Mouse (Mus musculus) liver, embryonic 13.5 days (tissue): ENCODE measurements around the gene Gm49510. TPM values are rescaled to one million over a fixed set of nuclear protein-coding genes. Genes with fewer than 3 reads are reported as not detected.

ENCODE experiments used
- ATAC-seq: fragments of 200-750 bp; cut with Nextera tagmentation; 2 replicates; pipeline ENCODE4 v1.8.0; 2017; ENCODE audit warnings: low read depth, mild to moderate bottlenecking, moderate number of reproducible peaks, moderate library complexity
- DNase-seq: peaks from one replicate; pipeline ENCODE4 v3.0.0; 2022
- H3K27ac ChIP-seq: fragments of 300-500 bp; sonication (generic); 2 replicates; pipeline ENCODE4 v1.5.1; 2015; ENCODE audit warnings: moderate library complexity, mild to moderate bottlenecking, inconsistent platforms
- H3K27me3 ChIP-seq: fragments of 300-500 bp; sonication (generic); 2 replicates; pipeline ENCODE4 v1.6.1; 2015; ENCODE audit warnings: mild to moderate bottlenecking, inconsistent platforms
- H3K36me3 ChIP-seq: fragments of 300-500 bp; sonication (generic); 2 replicates; pipeline ENCODE4 v1.6.1; 2015; ENCODE audit warnings: mild to moderate bottlenecking, inconsistent platforms
- H3K4me1 ChIP-seq: fragments of 300-500 bp; sonication (generic); replicated peaks from 2 replicates; pipeline ENCODE4 v1.6.1; 2015; ENCODE audit warnings: inconsistent platforms
- H3K4me2 ChIP-seq: fragments of 300-500 bp; sonication (generic); 2 replicates; pipeline ENCODE4 v1.6.1; 2015; ENCODE audit warnings: inconsistent platforms, mild to moderate bottlenecking, moderate library complexity
- H3K4me3 ChIP-seq: fragments of 300-500 bp; sonication (generic); replicated peaks from 2 replicates; pipeline ENCODE4 v1.5.1; 2015; ENCODE audit warnings: mild to moderate bottlenecking, inconsistent platforms
- H3K9ac ChIP-seq: fragments of 300-500 bp; sonication (generic); 2 replicates; pipeline ENCODE4 v1.6.1; 2015; ENCODE audit warnings: mild to moderate bottlenecking, inconsistent platforms
- H3K9me3 ChIP-seq: fragments of 300-500 bp; sonication (generic); replicated peaks from 2 replicates; pipeline ENCODE4 v1.6.1; 2016; ENCODE audit warnings: inconsistent platforms
- WGBS: fragments of 180-500 bp; shearing (Covaris S2); methylation state at CpG from one replicate; pipeline ENCODE4 v1.1.7; 2015; ENCODE audit not compliant: insufficient replicate concordance; 5-methylcytosine and 5-hydroxymethylcytosine counted together
- polyA plus RNA-seq: library from polyadenylated mRNA; unstranded; fragments of >200 nt; fragmentation: Nextera tagmentation; extraction: Ambion mirVana; gene quantifications from 2 replicates; pipeline ENCODE4 v1.2.1, GENCODE M21; 2015

Gene Gm49510
- polyA plus RNA-seq, 1 experiment from 2014 or later = 0.16 TPM

DNA sequence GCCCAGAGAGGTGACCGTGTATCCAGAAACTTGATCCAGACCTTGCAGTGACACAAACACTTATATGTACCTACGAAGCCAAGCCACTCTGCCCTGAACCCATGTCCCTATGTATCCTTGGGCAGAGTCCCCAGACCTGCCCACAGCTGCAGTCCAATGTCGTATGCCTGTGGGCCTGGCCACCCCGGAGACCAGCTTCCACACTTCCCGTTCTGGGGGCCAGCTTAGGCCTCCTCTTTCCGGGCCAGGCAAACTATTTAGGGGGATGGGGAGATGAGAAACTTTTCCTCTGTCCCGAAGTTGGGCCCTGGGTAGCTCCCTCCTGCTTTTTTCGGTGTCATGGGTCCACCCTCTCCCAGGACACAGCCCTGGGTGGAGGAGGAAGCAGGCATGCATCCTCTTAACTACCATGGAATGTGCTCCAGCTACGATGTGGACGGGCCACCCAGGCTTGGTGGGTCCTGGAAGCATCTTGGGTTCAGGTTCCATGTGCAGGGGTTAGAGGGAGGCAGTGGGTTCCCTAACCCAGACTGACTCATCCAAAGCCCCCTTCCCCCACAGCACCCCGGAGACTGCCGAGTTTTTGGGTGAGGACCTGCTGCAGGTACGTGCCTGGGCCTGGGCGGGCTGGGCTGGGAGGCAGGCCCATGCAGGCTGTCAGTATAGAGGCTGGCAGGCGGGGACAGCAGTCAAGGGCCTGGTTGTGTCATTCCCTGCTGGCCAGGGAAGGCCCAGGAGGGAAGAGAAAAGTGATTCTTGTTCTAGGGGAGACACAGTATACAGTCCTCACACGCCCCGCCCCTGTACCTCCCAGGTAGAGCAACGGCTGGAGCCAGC lies 1.3 kb downstream of the Gm49510 start:
- 15% methylated on average over 18 of the region's 18 CpGs for WGBS
- H3K27ac ChIP-seq = peak overlapping the region; percentile 89

DNA sequence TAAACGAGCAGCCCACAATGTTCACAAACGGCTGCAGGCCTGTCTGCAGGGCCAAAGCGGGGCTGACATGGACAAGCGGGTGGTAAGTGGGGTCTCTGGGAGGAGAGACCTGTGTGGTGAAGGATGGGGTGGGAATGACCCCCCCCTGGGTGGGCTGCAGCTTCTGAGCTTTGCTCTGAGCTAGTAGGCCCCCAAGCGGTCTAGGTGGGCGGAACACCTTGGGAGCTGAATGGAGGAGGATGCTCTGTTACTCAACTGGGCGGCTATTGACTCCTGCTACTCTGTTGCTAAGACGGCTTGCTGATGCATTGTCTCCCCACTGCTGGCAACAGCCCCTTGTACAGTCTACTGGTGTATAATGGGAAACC lies 1.9 kb downstream of the Gm49510 start:
- peaks cover 48% of the 10 kb centered on the region for H3K36me3 ChIP-seq
- WGBS = 65% methylated on average over 8 of the region's 8 CpGs
- ATAC-seq (no peak), DNase-seq (no peak)
- H3K27me3 ChIP-seq = no peaks in the 10 kb centered on the region
- no peaks in the 10 kb centered on the region for H3K9me3 ChIP-seq
- H3K9ac ChIP-seq = peak overlapping the region; percentile 85
- H3K4me3 ChIP-seq = peak overlapping the region; percentile 84
- peak overlapping the region; percentile 97 for H3K4me2 ChIP-seq
- peak overlapping the region; percentile 89; the same call in 1 of the 2 replicates for H3K27ac ChIP-seq
- H3K4me1 ChIP-seq = peaks cover 63% of the 10 kb centered on the region

More for the DNA sequence above, 1.3 kb downstream of the Gm49510 start:
- DNase-seq (no peak), ATAC-seq (no peak)
- H3K4me3 ChIP-seq = peak overlapping the region; percentile 84
- H3K4me2 ChIP-seq = peak overlapping the region; percentile 97
- H3K27me3 ChIP-seq = no peaks in the 10 kb centered on the region
- H3K9me3 ChIP-seq = no peaks in the 10 kb centered on the region
- peaks cover 42% of the 10 kb centered on the region for H3K36me3 ChIP-seq
- peaks cover 69% of the 10 kb centered on the region for H3K4me1 ChIP-seq
- peak overlapping the region; percentile 85 for H3K9ac ChIP-seq

GRCm38 (mm10) chr15:78903243-78903642 lies 3.8 kb downstream of the Gm49510 start:
- H3K4me3 ChIP-seq = no peak overlapping the region
- H3K36me3 ChIP-seq = peaks cover 66% of the 10 kb centered on the region
- no peaks in the 10 kb centered on the region for H3K27me3 ChIP-seq
- H3K27ac ChIP-seq = no peak overlapping the region
- 3% methylated on average over 2 of the region's 2 CpGs for WGBS
- H3K9ac ChIP-seq = peak overlapping the region; percentile 50; the same call in 1 of the 2 replicates
- no peaks in the 10 kb centered on the region for H3K9me3 ChIP-seq
- DNase-seq = peak; percentile 74
- H3K4me1 ChIP-seq = peaks cover 44% of the 10 kb centered on the region
- peak overlapping the region; percentile 33 for H3K4me2 ChIP-seq
- ATAC-seq = peak; percentile 27; the same call in 1 of the 2 replicates

GRCm38 (mm10) chr15:78908399-78908798 lies 8.9 kb downstream of the Gm49510 start:
- Histone ChIP-seq H3K27ac (no peak overlapping the region), H3K9me3 (no peaks in the 10 kb centered on the region), H3K4me1 (peaks cover 25% of the 10 kb centered on the region), H3K9ac (no peak overlapping the region), H3K27me3 (no peaks in the 10 kb centered on the region), H3K4me2 (no peak overlapping the region), H3K36me3 (peaks cover 83% of the 10 kb centered on the region), H3K4me3 (no peak overlapping the region)
- DNase-seq (no peak), ATAC-seq (no peak)
- 82% methylated on average over 7 of the region's 7 CpGs for WGBS

DNA sequence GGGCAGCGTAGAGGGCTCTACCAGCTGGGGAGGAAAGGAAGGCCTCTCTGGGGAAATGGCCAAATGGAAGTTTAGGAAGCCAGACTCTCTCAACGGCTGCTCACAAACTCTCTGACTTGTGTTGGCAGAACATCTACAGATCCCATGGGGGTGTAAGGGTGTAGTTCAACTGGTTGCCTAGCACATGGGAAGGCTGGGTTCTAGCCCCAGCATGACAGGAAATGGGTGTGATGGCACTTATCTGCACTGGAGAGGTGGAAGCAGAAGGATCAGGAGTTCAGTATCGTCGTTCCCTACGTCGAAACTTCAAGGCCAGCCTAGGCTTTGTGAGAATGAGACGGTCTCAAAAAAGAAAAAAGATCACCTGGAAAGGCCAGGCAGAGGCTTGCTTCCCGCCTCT lies 9.5 kb downstream of the Gm49510 start:
- no peak for ATAC-seq
- WGBS = 64% methylated on average over 8 of the region's 8 CpGs
- H3K27ac ChIP-seq = peak overlapping the region; percentile 23; the same call in 1 of the 2 replicates
- no peak overlapping the region for H3K4me2 ChIP-seq
- H3K9me3 ChIP-seq = no peaks in the 10 kb centered on the region
- H3K9ac ChIP-seq = no peak overlapping the region
- H3K4me1 ChIP-seq = peaks cover 30% of the 10 kb centered on the region
- DNase-seq = no peak
- H3K4me3 ChIP-seq = no peak overlapping the region
- no peaks in the 10 kb centered on the region for H3K27me3 ChIP-seq
- H3K36me3 ChIP-seq = peaks cover 77% of the 10 kb centered on the region

- H3K36me3 ChIP-seq = peaks cover 49% of the 10 kb centered on the region
- 38% methylated on average over 9 of the region's 9 CpGs for WGBS
- no peak for DNase-seq
- no peaks in the 10 kb centered on the region for H3K27me3 ChIP-seq
- no peak overlapping the region for H3K4me3 ChIP-seq
- no peak overlapping the region for H3K9ac ChIP-seq
- peaks cover 59% of the 10 kb centered on the region for H3K4me1 ChIP-seq
- H3K9me3 ChIP-seq = no peaks in the 10 kb centered on the region
- ATAC-seq = no peak
- H3K27ac ChIP-seq = no peak overlapping the region; the same call in 1 of the 2 replicates
- no peak overlapping the region for H3K4me2 ChIP-seq
These were observed 12.6 kb downstream of the Gm49510 start for GRCm38 (mm10) chr15:78912040-78912439.

DNA sequence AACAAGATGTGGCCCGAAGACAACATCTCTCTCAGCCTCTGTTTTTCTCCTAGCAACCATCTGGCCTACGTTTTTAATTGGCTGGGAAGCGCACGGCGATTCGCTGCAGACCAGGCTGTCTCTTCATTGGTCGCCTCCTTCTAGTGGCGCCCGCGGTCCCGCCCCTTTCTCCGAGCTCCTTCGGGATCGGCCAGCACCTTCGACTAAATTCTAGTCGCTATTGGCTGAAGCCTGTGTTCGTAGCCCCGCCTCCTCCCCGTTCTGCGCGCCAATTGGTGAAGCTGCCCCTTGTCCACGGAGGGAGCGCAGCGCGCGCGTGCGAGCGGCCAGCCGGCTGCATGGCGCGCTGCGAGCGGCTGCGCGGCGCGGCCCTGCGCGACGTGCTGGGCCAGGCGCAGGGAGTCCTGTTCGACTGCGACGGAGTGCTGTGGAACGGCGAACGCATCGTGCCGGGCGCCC lies 14.2 kb downstream of the Gm49510 start, which contains the start of gene Pdxp:
Gene Pdxp (plus strand): TSS at position 288 of the 459 bp plus-strand sequence.
- DNase-seq = peak; percentile 95

GRCm38 (mm10) chr15:78914091-78914822 lies 14.8 kb downstream of the Gm49510 start:
- ATAC-seq = peak; percentile 56
- peaks cover 65% of the 10 kb centered on the region for H3K4me1 ChIP-seq
- no peak for DNase-seq
- peak overlapping the region; percentile 100 for H3K4me2 ChIP-seq
- peaks cover 44% of the 10 kb centered on the region for H3K36me3 ChIP-seq
- peak overlapping the region; percentile 78 for H3K27ac ChIP-seq
- H3K9ac ChIP-seq = peak overlapping the region; percentile 79
- no peaks in the 10 kb centered on the region for H3K27me3 ChIP-seq
- no peaks in the 10 kb centered on the region for H3K9me3 ChIP-seq
- peak overlapping the region; percentile 74 for H3K4me3 ChIP-seq
- WGBS = under 1% methylated on average over 87 of the region's 87 CpGs

More for the DNA sequence above, 14.2 kb downstream of the Gm49510 start, which contains the start of gene Pdxp:
- under 1% methylated on average over 51 of the region's 51 CpGs for WGBS
- H3K4me3 ChIP-seq = peak within 1 kb of the TSS; percentile 74
- peak within 1 kb of the TSS; percentile 79 for H3K9ac ChIP-seq
- no peaks in the 10 kb centered on the region for H3K9me3 ChIP-seq
- peak; percentile 88 for ATAC-seq
- peaks cover 45% of the 10 kb centered on the region for H3K36me3 ChIP-seq
- peak within 1 kb of the TSS; percentile 100 for H3K4me2 ChIP-seq
- peak within 1 kb of the TSS; percentile 78 for H3K27ac ChIP-seq
- peaks cover 67% of the 10 kb centered on the region for H3K4me1 ChIP-seq
- no peaks in the 10 kb centered on the region for H3K27me3 ChIP-seq

DNA sequence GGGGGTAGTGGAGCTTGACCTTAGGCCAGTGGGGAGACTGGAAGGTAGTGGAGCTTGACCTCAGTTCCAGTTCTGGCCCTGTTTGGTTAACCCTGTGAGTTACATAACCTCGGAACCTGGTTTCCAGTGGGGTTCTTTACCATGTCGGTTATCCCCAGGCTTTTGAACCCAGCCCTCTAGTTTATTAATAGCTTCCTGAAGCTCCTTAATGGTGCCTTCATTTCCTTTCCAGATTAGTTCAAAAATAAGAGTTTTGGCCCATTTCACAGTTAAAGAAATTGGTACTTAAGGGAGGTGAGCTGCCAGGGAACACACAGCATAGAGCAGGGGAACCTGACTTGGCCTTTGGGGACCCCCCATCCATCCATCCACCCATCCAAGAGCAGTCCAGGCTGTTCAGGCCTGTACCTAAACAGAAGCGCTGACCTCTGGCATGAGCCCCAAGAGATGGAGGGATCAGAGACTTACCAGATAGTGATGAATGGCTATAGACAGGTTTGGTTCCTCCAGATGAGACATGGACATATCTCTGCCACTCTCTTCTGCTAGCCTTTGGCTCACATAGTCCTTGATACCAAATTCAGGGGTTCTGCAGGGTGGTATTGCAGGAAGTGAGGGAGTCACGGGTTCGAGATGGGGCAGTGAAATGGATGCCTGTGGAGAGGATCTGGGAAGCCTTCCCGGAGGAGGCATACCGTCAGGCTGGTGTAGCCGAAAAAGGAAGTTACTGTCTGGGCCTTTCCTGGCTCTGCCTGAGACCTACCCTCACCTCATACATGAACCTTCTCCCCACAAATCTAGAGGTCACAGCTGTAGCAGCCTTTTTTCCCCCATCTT lies 15.6 kb downstream of the Gm49510 start:
- DNase-seq (no peak), ATAC-seq (no peak)
- Histone ChIP-seq H3K9me3 (no peaks in the 10 kb centered on the region), H3K4me2 (peak overlapping the region; percentile 100), H3K36me3 (peaks cover 39% of the 10 kb centered on the region), H3K9ac (peak overlapping the region; percentile 79), H3K4me1 (peaks cover 71% of the 10 kb centered on the region), H3K4me3 (peak overlapping the region; percentile 74), H3K27me3 (no peaks in the 10 kb centered on the region), H3K27ac (peak overlapping the region; percentile 25)
- 37% methylated on average over 8 of the region's 8 CpGs for WGBS

- H3K9me3 ChIP-seq = no peaks in the 10 kb centered on the region
- peak overlapping the region; percentile 26; the same call in 1 of the 2 replicates for H3K27ac ChIP-seq
- ATAC-seq (peak; percentile 27; the same call in 1 of the 2 replicates), DNase-seq (peak; percentile 58)
- peak overlapping the region; percentile 79; the same call in 1 of the 2 replicates for H3K9ac ChIP-seq
- peak overlapping the region; percentile 100 for H3K4me2 ChIP-seq
- H3K4me3 ChIP-seq = peak overlapping the region; percentile 74
- no peaks in the 10 kb centered on the region for H3K27me3 ChIP-seq
- WGBS = under 1% methylated on average over 8 of the region's 8 CpGs
- H3K4me1 ChIP-seq = peaks cover 77% of the 10 kb centered on the region
- H3K36me3 ChIP-seq = peaks cover 33% of the 10 kb centered on the region
These were observed 16.2 kb downstream of the Gm49510 start for GRCm38 (mm10) chr15:78915660-78916017.
